ENCODE assay signal across 8 mouse cellular contexts in genomic region chr2:157506779-157507178, GRCm38 (mm10). TPM values are rescaled to one million over a fixed set of nuclear protein-coding genes. Genes with fewer than 3 reads are reported as not detected.
DNase-seq lines count a peak whose midpoint lies in the region; ATAC-seq lines count a peak whose summit lies in the region.

No protein-coding gene starts in this region.

- no peak overlapping the region for H3K4me3 ChIP-seq in heart, embryonic 11.5 days (ENCODE audit: low read depth, low read length)
- no peak overlapping the region for H3K4me3 ChIP-seq in hindbrain, embryonic 16.5 days (ENCODE audit: low read length)
- no peak overlapping the region; the same call in 1 of the 2 replicates for H3K4me3 ChIP-seq in midbrain, embryonic 10.5 days

- no peak for DNase-seq in heart, adult 18-20 months
- DNase-seq in embryo, embryonic 10.5 days (ENCODE audit: low spot score): peak; percentile 49
- no peak for DNase-seq in midbrain, embryonic 10.5 days (ENCODE audit: low spot score)
- no peak for DNase-seq in cerebellum, adult 18-20 months
- no peak for DNase-seq in thymus, postnatal 10 days (ENCODE audit: low spot score in 2 of 2)

- WGBS in heart, embryonic 11.5 days (ENCODE audit: insufficient replicate concordance): 26% methylated on average over 14 of the region's 14 CpGs
- 11% methylated on average over 14 of the region's 14 CpGs for WGBS in hindbrain, embryonic 16.5 days
- 38% methylated on average over 14 of the region's 14 CpGs for WGBS in midbrain, embryonic 10.5 days

- ATAC-seq in heart, embryonic 11.5 days (replicated peaks; ENCODE audit: insufficient number of reproducible peaks, low FRiP score, low TSS enrichment): 0 out of 2 replicates have a peak, but pooled peaks have one; percentile 12
- ATAC-seq in hindbrain, embryonic 16.5 days: peak; percentile 66
- no peak for ATAC-seq in megakaryocyte, adult 5-6 weeks (ENCODE audit: poor library complexity, severe bottlenecking)

- no peaks in the 10 kb centered on the region for H3K9me3 ChIP-seq in heart, embryonic 11.5 days (replicated peaks; ENCODE audit: control insufficient read depth, low read length)
- no peaks in the 10 kb centered on the region for H3K9me3 ChIP-seq in hindbrain, embryonic 16.5 days (ENCODE audit: control insufficient read depth, low read length)
- no peaks in the 10 kb centered on the region for H3K9me3 ChIP-seq in midbrain, embryonic 10.5 days (replicated peaks)

- H3K36me3 ChIP-seq in heart, embryonic 11.5 days (ENCODE audit: control insufficient read depth, insufficient read depth, low read length): no peaks in the 10 kb centered on the region
- no peaks in the 10 kb centered on the region for H3K36me3 ChIP-seq in hindbrain, embryonic 16.5 days (ENCODE audit: control insufficient read depth, insufficient read depth, low read length)
- H3K36me3 ChIP-seq in midbrain, embryonic 10.5 days: no peaks in the 10 kb centered on the region

- no peak overlapping the region for H3K27ac ChIP-seq in heart, embryonic 11.5 days (ENCODE audit: low read depth, low read length)
- no peak overlapping the region; the same call in 1 of the 2 replicates for H3K27ac ChIP-seq in hindbrain, embryonic 16.5 days (ENCODE audit: low read depth, low read length)
- peak overlapping the region; percentile 67 for H3K27ac ChIP-seq in midbrain, embryonic 10.5 days (replicated peaks)

- peak overlapping the region; percentile 45 for H3K4me2 ChIP-seq in heart, embryonic 11.5 days
- peak overlapping the region; percentile 23 for H3K4me2 ChIP-seq in hindbrain, embryonic 16.5 days (ENCODE audit: low read length)

- peaks cover 26% of the 10 kb centered on the region for H3K27me3 ChIP-seq in heart, embryonic 11.5 days (ENCODE audit: control insufficient read depth, insufficient read depth, low read length)
- H3K27me3 ChIP-seq in hindbrain, embryonic 16.5 days (replicated peaks; ENCODE audit: control insufficient read depth, insufficient read depth, low read length): no peaks in the 10 kb centered on the region
- H3K27me3 ChIP-seq in midbrain, embryonic 10.5 days (ENCODE audit: low read depth, poor library complexity, severe bottlenecking): peaks cover 72% of the 10 kb centered on the region

- H3K9ac ChIP-seq in heart, embryonic 11.5 days (ENCODE audit: low read depth, low read length): no peak overlapping the region
- H3K9ac ChIP-seq in hindbrain, embryonic 16.5 days (ENCODE audit: low read depth, low read length): no peak overlapping the region

- H3K4me1 ChIP-seq in heart, embryonic 11.5 days (ENCODE audit: control insufficient read depth, insufficient read depth, low read length): no peaks in the 10 kb centered on the region; the same call in none of the 2 replicates
- peaks cover 17% of the 10 kb centered on the region for H3K4me1 ChIP-seq in hindbrain, embryonic 16.5 days (ENCODE audit: control insufficient read depth, insufficient read depth, low read depth, low read length)
- H3K4me1 ChIP-seq in midbrain, embryonic 10.5 days: peaks cover 39% of the 10 kb centered on the region

RNA-seq across cellular contexts. Expression of gene Nnat, which starts 53.1 kb away (rescaled TPM):
- polyA plus RNA-seq in heart, embryonic 11.5 days (2014; fragmentation: Nextera tagmentation; extraction: Ambion mirVana): 145 and 201 TPM in 2 replicates
- 1 to 10 TPM in 1 of 2 experiments, under 1 TPM in 1; 0.36 to 3.1 TPM for total RNA-seq in heart, adult 18-20 months (2021)
- polyA plus RNA-seq in hindbrain, embryonic 16.5 days (2015; fragmentation: Nextera tagmentation; extraction: Ambion mirVana): 6,388 and 6,390 TPM in 2 replicates
- 1,354 and 2,071 TPM in 2 replicates for polyA plus RNA-seq in midbrain, embryonic 10.5 days (2016; fragmentation: Nextera tagmentation; extraction: Ambion mirVana)
- total RNA-seq in megakaryocyte, adult 5-6 weeks (2015): not detected in 2 replicates
- not detected in 2 replicates for total RNA-seq in megakaryocyte, adult 5-6 weeks (2017)
